Mouse (Mus musculus) heart, embryonic 13.5 days (tissue): ENCODE measurements at regions not wholly inside any gene's neighbourhood (a gene's known extent, or its start where the extent isn't known, plus 50 kb on each side); places are given as distances from the start of the nearest gene placed in this dataset.

Experiments
- ATAC-seq: fragments of 200-750 bp; cut with Nextera tagmentation; 2 replicates; pipeline ENCODE4 v1.8.0; 2017; ENCODE audit warnings: moderate TSS enrichment; ENCODE audit not compliant: insufficient number of reproducible peaks, low FRiP score, low TSS enrichment; ENCODE audit errors: extremely low read depth
- H3K27ac ChIP-seq: fragments of 300-500 bp; sonication (generic); replicated peaks from 2 replicates; pipeline ENCODE4 v1.5.1; 2015; ENCODE audit warnings: moderate library complexity, mild to moderate bottlenecking, inconsistent platforms
- H3K27me3 ChIP-seq: fragments of 300-500 bp; sonication (generic); replicated peaks from 2 replicates; pipeline ENCODE4 v1.6.1; 2015; ENCODE audit warnings: mild to moderate bottlenecking, inconsistent platforms
- H3K36me3 ChIP-seq: fragments of 300-500 bp; sonication (generic); 2 replicates; pipeline ENCODE4 v1.6.1; 2015; ENCODE audit warnings: mild to moderate bottlenecking, inconsistent platforms
- H3K4me1 ChIP-seq: fragments of 300-500 bp; sonication (generic); 2 replicates; pipeline ENCODE4 v1.6.1; 2015; ENCODE audit warnings: inconsistent platforms
- H3K4me2 ChIP-seq: fragments of 300-500 bp; sonication (generic); 2 replicates; pipeline ENCODE4 v1.6.1; 2015; ENCODE audit warnings: inconsistent platforms, mild to moderate bottlenecking, moderate library complexity
- H3K4me3 ChIP-seq: fragments of 300-500 bp; sonication (generic); 2 replicates; pipeline ENCODE4 v1.5.1; 2015; ENCODE audit warnings: moderate library complexity, mild to moderate bottlenecking, inconsistent platforms
- H3K9ac ChIP-seq: fragments of 300-500 bp; sonication (generic); 2 replicates; pipeline ENCODE4 v1.6.1; 2015; ENCODE audit warnings: inconsistent platforms, mild to moderate bottlenecking, moderate library complexity
- H3K9me3 ChIP-seq: fragments of 300-500 bp; sonication (generic); 2 replicates; pipeline ENCODE4 v1.6.1; 2016; ENCODE audit warnings: inconsistent platforms
- WGBS: fragments of 180-500 bp; shearing (Covaris S2); methylation state at CpG from one replicate; pipeline ENCODE4 v1.1.7; 2015; ENCODE audit warnings: mixed read lengths; 5-methylcytosine and 5-hydroxymethylcytosine counted together

- Histone ChIP-seq H3K9me3 (no peaks in the 10 kb centered on the region), H3K27ac (no peak overlapping the region), H3K4me1 (no peaks in the 10 kb centered on the region), H3K36me3 (no peaks in the 10 kb centered on the region), H3K4me3 (no peak overlapping the region), H3K9ac (no peak overlapping the region), H3K4me2 (no peak overlapping the region), H3K27me3 (no peaks in the 10 kb centered on the region)
- WGBS = 61% methylated on average over 1 of the region's 1 CpGs
- ATAC-seq = no peak
These were observed 735.3 kb downstream of the Nap1l3 start for GRCm38 (mm10) chrX:121661913-121662312.

GRCm38 (mm10) chrX:121654582-121654981, 742.6 kb downstream of the Nap1l3 start:
- no peak overlapping the region for H3K27ac ChIP-seq
- peak; percentile 37; the same call in 1 of the 2 replicates for ATAC-seq
- no peaks in the 10 kb centered on the region for H3K27me3 ChIP-seq
- 0 out of 2 replicates have a peak overlapping the region, but pooled peaks have one; percentile 13 for H3K4me2 ChIP-seq
- no peaks in the 10 kb centered on the region; the same call in 1 of the 2 replicates for H3K4me1 ChIP-seq
- H3K4me3 ChIP-seq = no peak overlapping the region
- no peak overlapping the region for H3K9ac ChIP-seq
- no peaks in the 10 kb centered on the region for H3K36me3 ChIP-seq
- WGBS = 26% methylated on average over 2 of the region's 2 CpGs
- H3K9me3 ChIP-seq = no peaks in the 10 kb centered on the region

DNA sequence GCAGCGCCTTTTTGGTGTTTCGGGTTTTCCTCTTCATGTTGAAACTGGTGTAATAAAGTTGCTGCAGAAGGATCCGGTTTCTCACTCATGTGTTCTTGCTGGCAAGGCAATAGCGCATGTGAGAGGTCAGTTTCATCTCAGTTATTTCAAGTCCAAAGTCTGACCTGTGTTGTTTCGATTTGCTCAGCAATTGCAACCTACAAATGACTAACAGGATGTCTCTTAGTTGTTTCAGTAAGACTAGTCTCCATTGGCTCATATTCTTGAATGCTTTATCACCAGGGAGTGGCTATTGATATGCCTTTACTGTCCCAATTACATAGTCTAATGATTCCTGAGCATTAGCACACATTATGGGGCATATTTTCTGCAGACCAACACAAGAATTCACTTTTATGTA, 751.7 kb downstream of the Nap1l3 start:
- Histone ChIP-seq H3K36me3 (no peaks in the 10 kb centered on the region), H3K9me3 (no peaks in the 10 kb centered on the region), H3K4me3 (no peak overlapping the region), H3K4me2 (no peak overlapping the region), H3K27me3 (no peaks in the 10 kb centered on the region), H3K27ac (no peak overlapping the region), H3K4me1 (no peaks in the 10 kb centered on the region), H3K9ac (no peak overlapping the region)
- no peak for ATAC-seq
- WGBS = 79% methylated on average over 5 of the region's 5 CpGs

DNA sequence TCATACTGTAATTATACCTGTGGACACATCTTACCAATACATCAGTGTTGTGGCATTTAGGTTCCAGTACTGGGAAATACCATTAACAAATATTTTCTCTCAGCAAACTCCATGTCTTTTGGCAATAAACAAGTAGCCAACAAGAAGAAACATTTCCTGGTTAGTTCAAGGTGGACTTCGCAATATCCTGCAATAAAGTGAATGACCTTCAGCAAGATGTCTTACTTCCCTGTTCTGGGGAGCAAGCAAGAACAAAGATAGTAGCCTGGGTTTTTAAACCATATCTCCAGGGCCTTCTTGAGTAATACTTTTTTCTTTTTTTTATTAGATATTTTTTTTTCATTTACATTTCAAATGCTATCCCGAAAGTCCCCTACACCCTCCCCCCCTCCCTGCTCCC, 760.0 kb downstream of the Nap1l3 start:
- no peak overlapping the region for H3K9ac ChIP-seq
- 77% methylated on average over 2 of the region's 2 CpGs for WGBS
- H3K4me1 ChIP-seq = no peaks in the 10 kb centered on the region

GRCm38 (mm10) chrX:121612061-121612460, 785.1 kb downstream of the Nap1l3 start:
- Histone ChIP-seq H3K9me3 (no peaks in the 10 kb centered on the region), H3K27ac (no peak overlapping the region), H3K4me3 (no peak overlapping the region), H3K9ac (no peak overlapping the region), H3K4me2 (no peak overlapping the region), H3K36me3 (no peaks in the 10 kb centered on the region), H3K27me3 (no peaks in the 10 kb centered on the region), H3K4me1 (no peaks in the 10 kb centered on the region)
- WGBS = 66% methylated on average over 2 of the region's 2 CpGs
- ATAC-seq = no peak

More for the DNA sequence above, 760.0 kb downstream of the Nap1l3 start:
- H3K27ac ChIP-seq = no peak overlapping the region
- no peak overlapping the region for H3K4me2 ChIP-seq
- H3K4me3 ChIP-seq = no peak overlapping the region
- ATAC-seq = no peak
- no peaks in the 10 kb centered on the region for H3K27me3 ChIP-seq
- H3K9me3 ChIP-seq = no peaks in the 10 kb centered on the region
- no peaks in the 10 kb centered on the region for H3K36me3 ChIP-seq

GRCm38 (mm10) chrX:121592864-121593263, 804.3 kb downstream of the Nap1l3 start:
- no peaks in the 10 kb centered on the region for H3K27me3 ChIP-seq
- no peak for ATAC-seq
- H3K4me1 ChIP-seq = no peaks in the 10 kb centered on the region

More at GRCm38 (mm10) chrX:121592864-121593263, 804.3 kb downstream of the Nap1l3 start:
- no peaks in the 10 kb centered on the region for H3K36me3 ChIP-seq
- no peak overlapping the region for H3K4me2 ChIP-seq
- H3K27ac ChIP-seq = no peak overlapping the region
- no peaks in the 10 kb centered on the region for H3K9me3 ChIP-seq
- no peak overlapping the region for H3K9ac ChIP-seq
- H3K4me3 ChIP-seq = no peak overlapping the region
